Mouse (Mus musculus) bone marrow macrophage, adult 2 months (primary cell): ENCODE data around the gene Bmp7.

Source experiments
- CTCF ChIP-seq: IDR thresholded peaks from 2 replicates; pipeline ENCODE4 v1.5.1; 2012; ENCODE audit warnings: low read depth, mild to moderate bottlenecking, low read length, moderate library complexity
- POLR2A ChIP-seq: IDR thresholded peaks from 2 replicates; pipeline ENCODE4 v1.6.1; 2012; ENCODE audit warnings: mild to moderate bottlenecking, low read depth, low read length, borderline replicate concordance

DNA sequence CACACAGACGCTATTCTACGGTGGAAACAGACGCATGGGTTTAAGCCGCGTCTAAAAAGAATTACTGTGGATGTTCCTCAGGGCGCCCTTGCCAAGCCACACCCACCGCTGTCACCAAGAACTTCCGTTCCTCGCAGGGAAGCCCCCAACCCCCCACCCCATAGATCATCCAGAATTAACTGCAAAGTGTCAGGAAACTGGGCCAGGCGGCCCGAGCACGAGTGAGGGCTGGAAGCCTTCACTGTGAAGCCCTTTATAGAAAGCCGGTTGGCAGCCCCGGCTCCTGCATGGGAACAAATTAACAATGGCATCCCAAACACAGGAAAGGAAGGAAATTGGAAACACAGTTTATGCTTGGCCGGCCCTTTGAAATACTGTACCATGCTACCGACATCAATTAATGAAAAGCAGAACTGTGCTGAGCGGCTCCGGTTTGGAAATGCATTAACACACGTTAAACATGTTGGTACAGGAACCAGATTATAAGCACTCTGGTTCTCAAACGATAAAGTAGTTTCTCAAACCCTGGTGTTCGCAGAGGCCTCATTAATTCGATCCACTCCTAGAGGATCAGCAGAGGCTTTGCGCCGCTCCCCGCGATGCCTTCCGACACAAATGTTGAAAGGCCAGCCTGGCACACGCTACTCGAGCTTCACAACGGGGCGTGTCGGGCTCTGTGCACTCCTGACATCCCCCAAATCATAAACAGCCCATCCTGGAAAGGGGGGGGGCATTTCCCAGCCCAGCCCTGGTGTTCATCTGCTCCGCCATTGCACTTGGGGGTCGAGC lies 6.3 kb downstream of the Bmp7 start:
- TF ChIP-seq CTCF (no peak), POLR2A (no peak)
